Mouse (Mus musculus): Measurements from ENCODE around the gene Il17c.

- no peak for TF ChIP-seq EP300 (IDR thresholded peaks at IDR 0.05; ENCODE audit: low read depth)
- TF ChIP-seq CTCF (IDR thresholded peaks at IDR 0.05; ENCODE audit: low read depth), result peak; percentile 61
These were observed 37.5 kb downstream of the Il17c start for GRCm38 (mm10) chr8:122459218-122459900.

All from liver, embryonic 14.5 days (tissue).